ENCODE assay signal across 9 mouse cellular contexts in genomic region chr2:152413158-152413764, GRCm38 (mm10). TPM values are rescaled to one million over a fixed set of nuclear protein-coding genes. Genes with fewer than 3 reads are reported as not detected.
DNase-seq lines count a peak whose midpoint lies in the region; ATAC-seq and TF ChIP-seq lines count a peak whose summit lies in the region.
"Had no signal": no experiment of that assay in that cellular context is flagged by ENCODE, and none has a peak within 500 bp of the region (broad histone marks: within the 10 kb centered on the region; RNA-seq: fewer than 3 reads in every experiment).

No protein-coding gene starts in this region.

- H3K4me1 ChIP-seq in heart, embryonic 10.5 days = peaks cover 34% of the 10 kb centered on the region
- H3K4me1 ChIP-seq in embryonic facial prominence, embryonic 13.5 days = peaks cover 41% of the 10 kb centered on the region
- peaks cover 19% of the 10 kb centered on the region for H3K4me1 ChIP-seq in intestine, embryonic 16.5 days (ENCODE audit: control insufficient read depth, insufficient read depth, low read length)
- H3K4me1 ChIP-seq in lung, postnatal 0 days (ENCODE audit: insufficient read depth, low read depth, low read length) = peaks cover 8% of the 10 kb centered on the region; the same call in 1 of the 2 replicates

- no peak for ATAC-seq in embryonic facial prominence, embryonic 13.5 days (ENCODE audit: insufficient number of reproducible peaks, insufficient read depth, low FRiP score, low TSS enrichment, low read depth)
- ATAC-seq in intestine, embryonic 16.5 days = no peak
- no peak for ATAC-seq in lung, postnatal 0 days

- peaks cover 4% of the 10 kb centered on the region; the same call in 1 of the 2 replicates for H3K9me3 ChIP-seq in heart, embryonic 10.5 days
- H3K9me3 ChIP-seq in embryonic facial prominence, embryonic 13.5 days = no peaks in the 10 kb centered on the region; the same call in none of the 2 replicates
- H3K9me3 ChIP-seq in intestine, embryonic 16.5 days (ENCODE audit: control insufficient read depth, low read length) = peaks cover 8% of the 10 kb centered on the region
- no peaks in the 10 kb centered on the region for H3K9me3 ChIP-seq in lung, postnatal 0 days (ENCODE audit: low read length)

- H3K36me3 ChIP-seq in heart, embryonic 10.5 days = peaks cover 3% of the 10 kb centered on the region; the same call in 1 of the 2 replicates
- H3K36me3 ChIP-seq in embryonic facial prominence, embryonic 13.5 days = no peaks in the 10 kb centered on the region
- H3K36me3 ChIP-seq in intestine, embryonic 16.5 days (ENCODE audit: control insufficient read depth, insufficient read depth, low read length) = no peaks in the 10 kb centered on the region
- H3K36me3 ChIP-seq in lung, postnatal 0 days (ENCODE audit: insufficient read depth, low read length) = no peaks in the 10 kb centered on the region

- H3K27me3 ChIP-seq in heart, embryonic 10.5 days (ENCODE audit: insufficient read depth, poor library complexity, severe bottlenecking) = no peaks in the 10 kb centered on the region
- H3K27me3 ChIP-seq in embryonic facial prominence, embryonic 13.5 days = no peaks in the 10 kb centered on the region
- H3K27me3 ChIP-seq in intestine, embryonic 16.5 days (replicated peaks; ENCODE audit: control insufficient read depth, insufficient read depth, low read length) = no peaks in the 10 kb centered on the region
- no peaks in the 10 kb centered on the region for H3K27me3 ChIP-seq in lung, postnatal 0 days (replicated peaks; ENCODE audit: insufficient read depth, low read length)

- no peak for DNase-seq in heart, embryonic 10.5 days (ENCODE audit: low spot score)
- DNase-seq in heart, postnatal 25 days (ENCODE audit: low spot score) = no peak
- peak; percentile 35 for DNase-seq in lung, postnatal 0 days (ENCODE audit: low spot score)
- DNase-seq in frontal cortex, postnatal 14 days (ENCODE audit: low spot score in 2 of 2) = no peak
- DNase-seq in spleen, adult 18-20 months = no peak
- DNase-seq in left cerebral cortex, postnatal 14 days (ENCODE audit: low spot score in 2 of 2) = no peak

- peak overlapping the region; percentile 100 for H3K27ac ChIP-seq in heart, embryonic 10.5 days
- peak overlapping the region; percentile 99 for H3K27ac ChIP-seq in embryonic facial prominence, embryonic 13.5 days
- H3K27ac ChIP-seq in intestine, embryonic 16.5 days (ENCODE audit: low read length) = peak overlapping the region; percentile 88
- peak overlapping the region; percentile 97 for H3K27ac ChIP-seq in lung, postnatal 0 days (ENCODE audit: low read length)

- no peak for TF ChIP-seq EP300 in lung, postnatal 0 days (IDR thresholded peaks at IDR 0.05)

- peak overlapping the region; percentile 97 for H3K4me3 ChIP-seq in heart, embryonic 10.5 days
- peak overlapping the region; percentile 90 for H3K4me3 ChIP-seq in embryonic facial prominence, embryonic 13.5 days
- peak overlapping the region; percentile 92 for H3K4me3 ChIP-seq in intestine, embryonic 16.5 days (ENCODE audit: low read length)
- H3K4me3 ChIP-seq in lung, postnatal 0 days (ENCODE audit: low read depth, low read length) = peak overlapping the region; percentile 82

- intact Hi-C loops in heart, postnatal 25 days (cut with DNase I) = no loop called here
- intact Hi-C loops in left cerebral cortex, postnatal 14 days (cut with DNase I) = no loop called here

- TF ChIP-seq CTCF in lung, postnatal 0 days (IDR thresholded peaks at IDR 0.05) = no peak

- H3K4me2 ChIP-seq in embryonic facial prominence, embryonic 13.5 days = peak overlapping the region; percentile 95
- peak overlapping the region; percentile 80 for H3K4me2 ChIP-seq in intestine, embryonic 16.5 days (ENCODE audit: low read depth, low read length)
- H3K4me2 ChIP-seq in lung, postnatal 0 days (replicated peaks; ENCODE audit: low read depth, low read length) = peak overlapping the region; percentile 83

- WGBS in heart, embryonic 10.5 days = 2% methylated on average over 21 of the region's 21 CpGs
- WGBS in embryonic facial prominence, embryonic 13.5 days = 2% methylated on average over 21 of the region's 21 CpGs
- WGBS in intestine, embryonic 16.5 days = 2% methylated on average over 21 of the region's 21 CpGs
- 5% methylated on average over 21 of the region's 21 CpGs for WGBS in lung, postnatal 0 days

- peak overlapping the region; percentile 99 for H3K9ac ChIP-seq in embryonic facial prominence, embryonic 13.5 days
- H3K9ac ChIP-seq in intestine, embryonic 16.5 days (ENCODE audit: low read depth, low read length) = peak overlapping the region; percentile 99
- H3K9ac ChIP-seq in lung, postnatal 0 days (replicated peaks; ENCODE audit: low read depth) = peak overlapping the region; percentile 89

RNA-seq across cellular contexts. Expression of gene Zcchc3, which starts 1.6 kb away (rescaled TPM):
- 50.6 and 71.3 TPM in 2 replicates for polyA plus RNA-seq in heart, embryonic 10.5 days (2016; fragmentation: Nextera tagmentation; extraction: Ambion mirVana)
- 10 to 100 TPM in 1 of 2 experiments, 1 to 10 TPM in 1; 9.7 to 10.1 TPM for total RNA-seq in heart, postnatal 25 days (2021)
- 44.1 and 47.8 TPM in 2 replicates for polyA plus RNA-seq in embryonic facial prominence, embryonic 13.5 days (2015; fragmentation: Nextera tagmentation; extraction: Ambion mirVana)
- 20.7 and 21.2 TPM in 2 replicates for polyA plus RNA-seq in intestine, embryonic 16.5 days (2015; fragmentation: Nextera tagmentation; extraction: Ambion mirVana)
- polyA plus RNA-seq in lung, postnatal 0 days (2015; fragmentation: Nextera tagmentation; extraction: Ambion mirVana) = 17.3 TPM in 2 replicates
- 10 to 100 TPM in 1 of 2 experiments, 1 to 10 TPM in 1; 8.7 to 11.9 TPM for total RNA-seq in left cerebral cortex, postnatal 14 days (2021)

RNA-seq across cellular contexts. Expression of gene 6820408C15Rik, which starts 2.1 kb away (rescaled TPM):
- polyA plus RNA-seq in heart, embryonic 10.5 days (2016; fragmentation: Nextera tagmentation; extraction: Ambion mirVana) = 1.2 and 1.4 TPM in 2 replicates
- 1 to 10 TPM; 2.8 to 3.0 TPM for total RNA-seq in heart, postnatal 25 days (2021)
- 0.25 and 0.44 TPM in 2 replicates for polyA plus RNA-seq in embryonic facial prominence, embryonic 13.5 days (2015; fragmentation: Nextera tagmentation; extraction: Ambion mirVana)
- 0.54 and 0.79 TPM in 2 replicates for polyA plus RNA-seq in intestine, embryonic 16.5 days (2015; fragmentation: Nextera tagmentation; extraction: Ambion mirVana)
- polyA plus RNA-seq in lung, postnatal 0 days (2015; fragmentation: Nextera tagmentation; extraction: Ambion mirVana) = 10.7 and 14.6 TPM in 2 replicates
- 1 to 10 TPM; 3.1 to 3.3 TPM for total RNA-seq in left cerebral cortex, postnatal 14 days (2021)
- total RNA-seq: hematopoietic stem cell, adult 5-6 weeks had no signal

RNA-seq across cellular contexts. Expression of gene Sox12, which starts 15.4 kb away (rescaled TPM):
- polyA plus RNA-seq in heart, embryonic 10.5 days (2016; fragmentation: Nextera tagmentation; extraction: Ambion mirVana) = 6.7 and 10.5 TPM in 2 replicates
- 1 to 10 TPM; 9.5 to 9.7 TPM for total RNA-seq in heart, postnatal 25 days (2021)
- polyA plus RNA-seq in embryonic facial prominence, embryonic 13.5 days (2015; fragmentation: Nextera tagmentation; extraction: Ambion mirVana) = 13.1 and 13.2 TPM in 2 replicates
- 3.5 and 3.6 TPM in 2 replicates for polyA plus RNA-seq in intestine, embryonic 16.5 days (2015; fragmentation: Nextera tagmentation; extraction: Ambion mirVana)
- 3.5 and 3.9 TPM in 2 replicates for polyA plus RNA-seq in lung, postnatal 0 days (2015; fragmentation: Nextera tagmentation; extraction: Ambion mirVana)
- total RNA-seq in left cerebral cortex, postnatal 14 days (2021) = 10 to 100 TPM; 17.9 to 22.0 TPM

RNA-seq across cellular contexts. Expression of gene Nrsn2, which starts 36.8 kb away (rescaled TPM):
- polyA plus RNA-seq in heart, embryonic 10.5 days (2016; fragmentation: Nextera tagmentation; extraction: Ambion mirVana) = 3.1 and 3.3 TPM in 2 replicates
- not detected for total RNA-seq in heart, postnatal 25 days (2021)
- polyA plus RNA-seq in embryonic facial prominence, embryonic 13.5 days (2015; fragmentation: Nextera tagmentation; extraction: Ambion mirVana) = 2.1 and 2.3 TPM in 2 replicates
- 2.5 and 2.7 TPM in 2 replicates for polyA plus RNA-seq in intestine, embryonic 16.5 days (2015; fragmentation: Nextera tagmentation; extraction: Ambion mirVana)
- not detected in 2 replicates for polyA plus RNA-seq in lung, postnatal 0 days (2015; fragmentation: Nextera tagmentation; extraction: Ambion mirVana)
- total RNA-seq in left cerebral cortex, postnatal 14 days (2021) = 10 to 100 TPM; 38.3 to 57.6 TPM
- total RNA-seq: hematopoietic stem cell, adult 5-6 weeks had no signal

RNA-seq across cellular contexts. Expression of gene Defb23, which starts 51.2 kb away (rescaled TPM):
- polyA plus RNA-seq in heart, embryonic 10.5 days (2016; fragmentation: Nextera tagmentation; extraction: Ambion mirVana) = not detected in 2 replicates
- total RNA-seq in heart, postnatal 25 days (2021) = not detected
- not detected in 2 replicates for polyA plus RNA-seq in embryonic facial prominence, embryonic 13.5 days (2015; fragmentation: Nextera tagmentation; extraction: Ambion mirVana)
- polyA plus RNA-seq in intestine, embryonic 16.5 days (2015; fragmentation: Nextera tagmentation; extraction: Ambion mirVana) = not detected in 2 replicates
- not detected in 2 replicates for polyA plus RNA-seq in lung, postnatal 0 days (2015; fragmentation: Nextera tagmentation; extraction: Ambion mirVana)
- total RNA-seq in left cerebral cortex, postnatal 14 days (2021) = not detected
- total RNA-seq: hematopoietic stem cell, adult 5-6 weeks had no signal
